Mouse (Mus musculus): ENCODE data around the gene Fam234b.

DNA sequence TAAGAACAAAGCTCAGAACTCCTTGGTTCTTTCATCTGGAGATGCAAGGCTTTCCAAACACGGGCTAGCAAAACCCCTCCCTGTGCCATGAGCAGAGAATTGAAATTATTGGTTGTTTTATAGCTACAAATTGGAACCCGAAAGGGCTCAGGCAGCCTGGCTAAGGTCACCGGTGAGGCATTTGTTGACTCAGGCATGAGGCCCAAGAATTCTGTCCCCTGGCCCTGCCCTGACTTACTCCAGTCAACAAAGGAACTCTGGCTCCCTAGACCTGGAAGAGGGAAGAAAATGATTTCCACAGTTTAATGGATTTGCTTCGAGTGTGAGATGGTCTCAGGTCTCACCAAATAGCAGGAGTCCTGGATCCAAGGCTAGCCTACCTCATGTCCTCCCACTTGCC lies 94.6 kb downstream of the Fam234b start:
- TF ChIP-seq TAL1 (conservative IDR thresholded peaks at IDR 0.05; ENCODE audit: low read depth, low read length) (no peak), CTCF (IDR thresholded peaks at IDR 0.05; ENCODE audit: low read depth, low read length) (no peak)

All from G1E (cell line).